Mouse (Mus musculus): Measurements from ENCODE around the gene Atp6v1g1. TPM values are rescaled to one million over a fixed set of nuclear protein-coding genes. Genes with fewer than 3 reads are reported as not detected.

Gene Atp6v1g1
- polyA plus RNA-seq, 1 experiment from 2014 or later, result 229 TPM

GRCm38 (mm10) chr4:63586240-63586639 is 41.7 kb downstream of the Atp6v1g1 start:
- H3K9me3 ChIP-seq (replicated peaks), result no peaks in the 10 kb centered on the region
- no peak overlapping the region for H3K9ac ChIP-seq
- ATAC-seq (replicated peaks; ENCODE audit: insufficient number of reproducible peaks, insufficient read depth, low FRiP score, low read depth), result no peak
- WGBS, result 80% methylated on average over 2 of the region's 2 CpGs
- no peaks in the 10 kb centered on the region for H3K4me1 ChIP-seq (replicated peaks)
- H3K27ac ChIP-seq, result no peak overlapping the region
- no peak overlapping the region for H3K4me2 ChIP-seq
- no peaks in the 10 kb centered on the region for H3K27me3 ChIP-seq
- H3K4me3 ChIP-seq, result no peak overlapping the region
- H3K36me3 ChIP-seq, result no peaks in the 10 kb centered on the region

- no peaks in the 10 kb centered on the region for H3K36me3 ChIP-seq
- ATAC-seq (replicated peaks; ENCODE audit: insufficient number of reproducible peaks, insufficient read depth, low FRiP score, low read depth), result no peak
- WGBS, result 79% methylated on average over 7 of the region's 7 CpGs
- no peaks in the 10 kb centered on the region for H3K9me3 ChIP-seq (replicated peaks)
- H3K4me3 ChIP-seq, result no peak overlapping the region
- no peak overlapping the region for H3K9ac ChIP-seq
- no peak overlapping the region for H3K4me2 ChIP-seq
- H3K27me3 ChIP-seq, result no peaks in the 10 kb centered on the region
- no peak overlapping the region for H3K27ac ChIP-seq
- H3K4me1 ChIP-seq (replicated peaks), result peaks cover 8% of the 10 kb centered on the region; the same call in 1 of the 2 replicates
Observed at GRCm38 (mm10) chr4:63589987-63590386, 45.4 kb downstream of the Atp6v1g1 start.

- ATAC-seq (replicated peaks; ENCODE audit: insufficient number of reproducible peaks, insufficient read depth, low FRiP score, low read depth), result no peak
- no peaks in the 10 kb centered on the region for H3K9me3 ChIP-seq (replicated peaks)
- no peak overlapping the region for H3K27ac ChIP-seq
- H3K4me3 ChIP-seq, result no peak overlapping the region
- WGBS, result 75% methylated on average over 4 of the region's 4 CpGs
- H3K9ac ChIP-seq, result no peak overlapping the region
- no peaks in the 10 kb centered on the region for H3K36me3 ChIP-seq
- no peak overlapping the region for H3K4me2 ChIP-seq
- H3K27me3 ChIP-seq, result no peaks in the 10 kb centered on the region
- peaks cover 8% of the 10 kb centered on the region for H3K4me1 ChIP-seq (replicated peaks)
Observed at GRCm38 (mm10) chr4:63590538-63590937, 46.0 kb downstream of the Atp6v1g1 start.

- ATAC-seq (replicated peaks; ENCODE audit: insufficient number of reproducible peaks, insufficient read depth, low FRiP score, low read depth), result no peak
- 59% methylated on average over 5 of the region's 5 CpGs for WGBS
- H3K27ac ChIP-seq, result no peak overlapping the region
Observed at GRCm38 (mm10) chr4:63594459-63595110, 50.0 kb downstream of the Atp6v1g1 start.

GRCm38 (mm10) chr4:63595259-63595658 is 50.7 kb downstream of the Atp6v1g1 start:
- no peak overlapping the region for H3K9ac ChIP-seq
- H3K4me1 ChIP-seq (replicated peaks), result peaks cover 8% of the 10 kb centered on the region
- H3K4me3 ChIP-seq, result no peak overlapping the region
- H3K27me3 ChIP-seq, result no peaks in the 10 kb centered on the region
- H3K4me2 ChIP-seq, result no peak overlapping the region
- H3K9me3 ChIP-seq (replicated peaks), result no peaks in the 10 kb centered on the region
- no peaks in the 10 kb centered on the region for H3K36me3 ChIP-seq
- 57% methylated on average over 10 of the region's 10 CpGs for WGBS
- H3K27ac ChIP-seq, result no peak overlapping the region
- ATAC-seq (replicated peaks; ENCODE audit: insufficient number of reproducible peaks, insufficient read depth, low FRiP score, low read depth), result no peak

More at GRCm38 (mm10) chr4:63594459-63595110, 50.0 kb downstream of the Atp6v1g1 start:
- H3K4me1 ChIP-seq (replicated peaks), result peaks cover 8% of the 10 kb centered on the region
- H3K9ac ChIP-seq, result no peak overlapping the region
- H3K4me3 ChIP-seq, result no peak overlapping the region
- no peaks in the 10 kb centered on the region for H3K36me3 ChIP-seq
- no peaks in the 10 kb centered on the region for H3K27me3 ChIP-seq
- H3K9me3 ChIP-seq (replicated peaks), result no peaks in the 10 kb centered on the region
- no peak overlapping the region for H3K4me2 ChIP-seq

- no peaks in the 10 kb centered on the region for H3K36me3 ChIP-seq
- no peak overlapping the region for H3K9ac ChIP-seq
- no peak for ATAC-seq (replicated peaks; ENCODE audit: insufficient number of reproducible peaks, insufficient read depth, low FRiP score, low read depth)
- WGBS, result 88% methylated on average over 4 of the region's 4 CpGs
- peaks cover 8% of the 10 kb centered on the region for H3K4me1 ChIP-seq (replicated peaks)
- H3K27ac ChIP-seq, result no peak overlapping the region
- H3K4me2 ChIP-seq, result no peak overlapping the region
- no peaks in the 10 kb centered on the region for H3K27me3 ChIP-seq
- no peak overlapping the region for H3K4me3 ChIP-seq
- H3K9me3 ChIP-seq (replicated peaks), result no peaks in the 10 kb centered on the region
Observed at GRCm38 (mm10) chr4:63596010-63596409, 51.4 kb downstream of the Atp6v1g1 start.

Other genes with a start within 250 kb of the Atp6v1g1 start
- not detected in 2 replicates for gene Orm1, start 200.2 kb upstream of the Atp6v1g1 start, polyA plus RNA-seq (2015; fragmentation: Nextera tagmentation; extraction: Ambion mirVana)
- gene Orm3, start 188.6 kb upstream of the Atp6v1g1 start, polyA plus RNA-seq (2015; fragmentation: Nextera tagmentation; extraction: Ambion mirVana), result not detected in 2 replicates
- not detected in 2 replicates for gene Orm2, start 182.3 kb upstream of the Atp6v1g1 start, polyA plus RNA-seq (2015; fragmentation: Nextera tagmentation; extraction: Ambion mirVana)
- gene Akna, start 141.4 kb upstream of the Atp6v1g1 start, polyA plus RNA-seq (2015; fragmentation: Nextera tagmentation; extraction: Ambion mirVana), result 2.3 and 6.1 TPM in 2 replicates
- 1.9 and 2.6 TPM in 2 replicates for gene Whrn, start 48.8 kb upstream of the Atp6v1g1 start, polyA plus RNA-seq (2015; fragmentation: Nextera tagmentation; extraction: Ambion mirVana)
- 4.4 and 5.6 TPM in 2 replicates for gene Tmem268, start 14.0 kb downstream of the Atp6v1g1 start, polyA plus RNA-seq (2015; fragmentation: Nextera tagmentation; extraction: Ambion mirVana)
- not detected in 2 replicates for gene Gm11213, start 60.5 kb downstream of the Atp6v1g1 start, polyA plus RNA-seq (2015; fragmentation: Nextera tagmentation; extraction: Ambion mirVana)
- not detected in 2 replicates for gene Tex48, start 77.7 kb downstream of the Atp6v1g1 start, polyA plus RNA-seq (2015; fragmentation: Nextera tagmentation; extraction: Ambion mirVana)
- gene Gm11214, start 118.6 kb downstream of the Atp6v1g1 start, polyA plus RNA-seq (2015; fragmentation: Nextera tagmentation; extraction: Ambion mirVana), result not detected in 2 replicates
- gene Tnfsf15, start 200.3 kb downstream of the Atp6v1g1 start, polyA plus RNA-seq (2015; fragmentation: Nextera tagmentation; extraction: Ambion mirVana), result 0.06 and 0.14 TPM in 2 replicates

All from heart, embryonic 15.5 days (tissue).